Mouse (Mus musculus) gastrocnemius, postnatal 4 days (tissue): ENCODE data around the gene Bcat2. TPM values are rescaled to one million over a fixed set of nuclear protein-coding genes. Genes with fewer than 3 reads are reported as not detected.

Source experiments
- DNase-seq, 2 experiments: peaks; one replicate each; pipeline ENCODE4 v3.0.0; 2021 to 2022; ENCODE audit warnings: low spot score in 2 of 2, mixed read lengths in 2 of 2
- total RNA-seq, 2 experiments: library from RNA; stranded (reverse); gene quantifications; 2 replicates each; pipeline ENCODE4 v1.2.3; 2021

The Bcat2 gene
- total RNA-seq, 2 experiments from 2014 or later = 32.2 to 36.3 TPM

- DNase-seq = no peak
Measured at GRCm38 (mm10) chr7:45574472-45575379, 4.8 kb downstream of the Bcat2 start.

GRCm38 (mm10) chr7:45585923-45586322 lies 16.0 kb downstream of the Bcat2 start:
- no peak for DNase-seq

- no peak for DNase-seq
Measured at GRCm38 (mm10) chr7:45587631-45588592, 18.0 kb downstream of the Bcat2 start.

GRCm38 (mm10) chr7:45589173-45589572 lies 19.2 kb downstream of the Bcat2 start:
- peak; percentile 75 to 94 for DNase-seq

- no peak for DNase-seq
Measured at GRCm38 (mm10) chr7:45589898-45590297, 19.9 kb downstream of the Bcat2 start.

GRCm38 (mm10) chr7:45590874-45591273 lies 20.9 kb downstream of the Bcat2 start:
- no peak for DNase-seq

GRCm38 (mm10) chr7:45591880-45592279 lies 21.9 kb downstream of the Bcat2 start:
- no peak for DNase-seq

GRCm38 (mm10) chr7:45593118-45593815 lies 23.3 kb downstream of the Bcat2 start:
- DNase-seq = peak in 1 of 2 experiments; percentile 58

- DNase-seq = no peak
Measured at GRCm38 (mm10) chr7:45595176-45595575, 25.2 kb downstream of the Bcat2 start.

GRCm38 (mm10) chr7:45596107-45596506 lies 26.2 kb downstream of the Bcat2 start:
- no peak for DNase-seq

- DNase-seq = no peak
Measured at GRCm38 (mm10) chr7:45597013-45597412, 27.1 kb downstream of the Bcat2 start.

- DNase-seq = peak in 1 of 2 experiments; percentile 16
Measured at GRCm38 (mm10) chr7:45597527-45597926, 27.6 kb downstream of the Bcat2 start.

- no peak for DNase-seq
Measured at GRCm38 (mm10) chr7:45598960-45599879, 29.3 kb downstream of the Bcat2 start.

GRCm38 (mm10) chr7:45605704-45606289 lies 35.8 kb downstream of the Bcat2 start:
- DNase-seq = no peak

GRCm38 (mm10) chr7:45609511-45609910 lies 39.6 kb downstream of the Bcat2 start:
- DNase-seq = no peak

GRCm38 (mm10) chr7:45616277-45616676 lies 46.3 kb downstream of the Bcat2 start:
- no peak for DNase-seq

GRCm38 (mm10) chr7:45617042-45617695 lies 47.2 kb downstream of the Bcat2 start, which contains the start of gene Fut1:
Gene Fut1, plus strand, starts transcription at chr7:45617289.
- DNase-seq = no peak

- no peak for DNase-seq
Measured at GRCm38 (mm10) chr7:45618316-45618715, 48.4 kb downstream of the Bcat2 start.

GRCm38 (mm10) chr7:45619592-45619991 lies 49.6 kb downstream of the Bcat2 start:
- DNase-seq = no peak
